Mouse (Mus musculus) embryo, embryonic 10 days (tissue): ENCODE measurements around the gene Hcfc1r1.

Experiments
- DNase-seq: peaks from one replicate; pipeline ENCODE4 v3.0.0-alpha.2; 2015; ENCODE audit warnings: low spot score

The Hcfc1r1 gene

DNA sequence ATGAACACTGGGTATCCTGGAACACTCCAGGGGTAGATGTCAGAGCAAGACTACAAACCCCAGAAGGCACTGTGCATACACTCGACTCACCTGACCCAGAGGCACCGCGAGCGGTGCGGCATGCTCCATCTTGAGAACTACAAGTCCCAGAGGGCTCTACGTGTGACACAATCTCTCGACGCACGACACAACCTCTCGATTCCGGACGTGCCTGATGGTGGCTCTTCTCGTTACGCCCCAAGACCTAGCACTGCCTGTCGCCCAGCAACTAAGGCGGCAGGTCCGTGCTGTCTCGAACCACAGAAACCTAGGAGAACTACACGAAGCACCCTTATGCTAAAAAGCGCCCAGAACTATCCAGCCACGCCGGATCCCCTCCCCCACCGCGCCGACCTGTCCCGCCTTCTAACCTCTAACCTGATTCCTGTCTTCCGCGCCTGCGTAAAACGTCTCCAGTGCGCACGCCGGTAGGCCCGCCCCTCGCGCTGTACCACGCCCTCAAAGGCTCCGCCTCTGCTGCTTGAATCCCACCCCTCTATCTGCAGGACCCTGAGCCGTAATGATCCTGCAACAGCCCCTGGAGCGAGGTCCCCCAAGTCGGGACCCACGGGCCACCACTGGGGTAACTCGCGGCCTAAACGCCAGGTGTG, at the start of gene Hcfc1r1, which contains the start of gene Thoc6:
TSS of gene Hcfc1r1 (plus strand) at position 173 of the 650 bp plus-strand sequence.
TSS of gene Thoc6 (minus strand) at position 459 of the 650 bp plus-strand sequence.
- DNase-seq = peak; percentile 96

- no peak for DNase-seq
These were observed 45.6 kb upstream of the Hcfc1r1 start for GRCm38 (mm10) chr17:23627813-23628212.

- peak; percentile 85 for DNase-seq
These were observed 43.0 kb upstream of the Hcfc1r1 start for GRCm38 (mm10) chr17:23630195-23631020.

DNA sequence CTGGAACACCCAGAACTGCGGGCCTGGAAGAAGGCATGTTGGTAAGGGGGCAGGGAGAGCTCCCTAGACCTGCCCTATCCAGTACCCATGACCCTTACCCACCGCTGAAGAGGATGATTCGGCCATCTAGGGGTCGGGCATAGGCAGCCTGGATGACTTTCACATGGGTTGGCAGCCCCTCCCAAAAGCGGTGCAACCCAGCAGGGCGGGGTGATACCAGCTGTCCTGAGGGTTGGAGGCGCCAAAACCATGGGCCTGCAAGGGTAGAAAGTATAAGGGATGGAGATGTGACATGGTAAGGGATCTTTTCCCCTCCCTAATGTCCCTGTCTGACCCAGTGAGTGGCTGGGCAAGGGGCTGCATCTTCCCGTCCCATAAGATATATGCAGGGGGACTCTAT, 42.2 kb upstream of the Hcfc1r1 start:
- no peak for DNase-seq

DNA sequence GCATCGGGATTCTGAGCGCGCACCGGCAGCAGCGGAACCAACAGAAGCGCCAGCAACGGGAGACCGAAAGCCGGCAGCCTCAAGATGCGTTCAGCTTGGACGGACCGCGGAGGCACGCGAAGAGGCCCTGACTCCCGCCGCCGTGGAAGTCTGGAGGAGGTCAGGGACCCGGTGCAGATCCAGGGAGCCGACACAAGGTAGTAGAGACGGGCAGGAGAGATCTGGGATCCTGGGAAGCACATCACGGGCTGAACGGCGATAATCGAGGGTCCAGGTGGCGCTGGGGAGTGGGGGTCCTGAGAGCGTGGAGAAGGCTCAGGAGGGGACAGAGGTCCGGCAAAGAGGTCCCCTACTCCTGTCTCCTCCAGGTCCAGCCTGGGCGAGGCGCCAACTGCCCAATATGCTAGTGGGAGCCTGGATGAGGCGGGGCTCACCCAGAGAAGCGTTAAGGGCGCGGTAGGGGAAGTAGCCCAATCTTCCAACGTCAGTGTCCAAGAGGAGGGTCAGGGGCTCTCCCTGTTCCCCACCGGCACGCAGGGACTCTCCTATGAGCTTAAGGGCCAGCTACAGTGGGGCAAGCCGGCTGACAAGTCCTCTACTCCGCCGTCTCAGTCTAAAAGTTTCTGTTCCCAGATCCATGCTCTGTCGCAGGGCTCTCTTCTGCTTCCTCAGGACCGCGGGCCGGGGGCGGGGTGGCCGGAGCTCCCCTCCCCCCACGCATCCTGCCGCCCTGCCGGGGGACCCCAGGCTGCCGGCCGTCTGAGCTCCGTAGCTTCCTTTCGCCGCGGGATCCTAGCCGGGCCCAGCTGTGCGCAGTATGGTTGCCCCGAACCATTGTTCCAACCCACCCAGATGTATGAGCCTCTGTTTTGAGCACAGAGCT, 28.5 kb upstream of the Hcfc1r1 start, which contains the start of gene Mmp25:
TSS of gene Mmp25 (minus strand) at position 665 of the 883 bp plus-strand sequence.
- peak; percentile 38 for DNase-seq

DNA sequence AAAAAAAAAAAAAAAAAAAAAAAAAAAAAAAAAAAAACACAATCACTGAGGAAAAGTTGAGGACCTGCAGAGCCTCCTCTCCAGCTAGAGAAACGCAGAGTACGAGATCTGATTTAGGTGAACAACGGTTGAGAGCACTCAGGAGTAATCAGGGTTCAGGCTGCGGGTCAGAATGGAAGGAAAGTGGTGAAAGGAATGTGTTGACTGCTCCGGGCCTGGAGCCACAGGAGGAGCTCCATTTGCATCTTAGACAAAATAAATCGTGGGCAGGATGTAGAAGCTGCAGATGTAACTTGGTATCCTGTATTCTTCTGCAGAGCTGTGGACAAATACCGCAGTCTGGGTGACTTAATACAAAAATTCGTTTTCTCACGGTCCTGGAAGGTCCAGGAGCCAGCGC, 27.5 kb upstream of the Hcfc1r1 start:
- DNase-seq = no peak

- DNase-seq = no peak
These were observed 22.0 kb upstream of the Hcfc1r1 start for GRCm38 (mm10) chr17:23651363-23651762.

DNA sequence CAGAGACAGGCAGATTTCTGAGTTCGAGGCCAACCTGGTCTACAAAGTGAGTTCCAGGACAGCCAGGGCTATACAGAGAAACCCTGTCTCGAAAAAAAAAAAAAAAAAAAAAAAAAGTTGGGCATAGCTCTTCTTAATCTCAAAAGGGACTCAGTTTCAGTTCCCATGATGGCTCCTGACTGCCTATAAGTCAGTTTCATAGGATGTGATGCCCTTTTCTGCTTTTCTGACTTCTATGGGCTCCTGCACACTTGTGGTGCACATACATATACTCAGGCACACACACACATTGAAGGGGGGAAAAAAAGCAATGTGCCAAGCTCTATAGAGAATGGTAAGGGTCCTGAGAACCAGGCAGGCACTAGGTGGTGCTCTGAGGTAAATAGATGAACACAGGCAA, 20.1 kb upstream of the Hcfc1r1 start:
- no peak for DNase-seq

DNA sequence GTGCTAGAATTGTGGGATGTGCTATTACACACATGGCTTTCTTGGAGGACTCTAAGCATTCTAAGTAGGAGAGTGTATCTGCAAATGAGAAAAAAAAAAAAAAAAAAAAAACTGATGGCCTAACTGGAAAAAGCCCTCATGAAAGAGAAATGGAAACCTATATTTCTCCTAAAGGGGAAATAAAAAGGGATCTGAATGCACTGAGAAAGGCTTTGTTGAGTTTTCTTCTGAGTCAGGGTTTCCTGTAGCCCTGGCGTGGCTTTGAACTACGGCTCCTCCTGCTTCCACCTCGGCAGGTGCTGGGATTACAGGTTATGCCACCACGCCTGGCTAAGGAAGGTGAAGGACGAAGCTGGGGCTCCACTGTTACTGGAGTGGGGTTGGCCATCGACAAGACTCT, 19.4 kb upstream of the Hcfc1r1 start:
- DNase-seq = no peak

DNA sequence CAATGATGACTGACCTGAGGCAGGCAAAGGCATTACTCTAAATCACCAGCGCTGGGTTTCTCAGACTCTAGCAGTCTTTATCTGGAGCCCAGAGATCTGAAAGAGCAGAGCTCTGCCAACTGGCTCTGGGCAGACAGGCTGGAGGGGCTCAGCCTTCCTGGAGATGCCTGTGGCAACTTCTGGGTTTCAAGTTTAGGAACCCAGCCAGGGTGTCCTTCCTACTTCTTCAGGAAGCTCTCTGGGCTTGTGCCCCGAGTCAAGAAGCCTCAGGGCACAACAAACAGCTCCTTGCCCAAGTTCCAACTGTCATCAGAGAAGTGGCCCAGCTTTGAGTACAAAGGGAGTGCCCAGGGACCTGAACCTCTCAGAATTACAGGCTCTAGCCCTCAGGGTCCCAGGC, 19.0 kb upstream of the Hcfc1r1 start:
- DNase-seq = no peak

- no peak for DNase-seq
These were observed 14.9 kb upstream of the Hcfc1r1 start for GRCm38 (mm10) chr17:23658450-23658849.

- DNase-seq = no peak
These were observed 13.1 kb upstream of the Hcfc1r1 start, which contains the start of gene Bicdl2 for GRCm38 (mm10) chr17:23660117-23660875. Gene Bicdl2, plus strand, starts transcription at chr17:23660506.

- no peak for DNase-seq
These were observed 12.6 kb upstream of the Hcfc1r1 start for GRCm38 (mm10) chr17:23660876-23661200.

DNA sequence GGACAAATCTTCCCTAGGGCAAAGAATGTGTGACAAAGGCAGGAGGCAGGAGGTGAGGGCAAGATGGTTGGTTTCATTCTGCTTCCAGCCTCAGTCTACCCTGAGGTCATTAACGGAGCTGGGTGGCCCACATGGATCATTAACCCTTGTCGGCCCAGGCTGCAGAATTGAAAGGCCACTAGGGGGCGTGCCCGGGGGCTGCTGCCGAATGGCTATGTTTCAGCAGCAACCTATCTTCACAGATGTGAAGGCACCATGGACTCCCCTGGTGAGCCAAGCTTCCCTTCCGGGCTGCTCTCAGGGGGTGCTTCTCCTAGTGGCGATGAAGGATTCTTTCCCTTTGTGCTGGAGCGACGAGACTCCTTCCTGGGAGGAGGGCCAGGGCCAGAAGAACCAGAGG, 11.9 kb upstream of the Hcfc1r1 start:
- no peak for DNase-seq

DNA sequence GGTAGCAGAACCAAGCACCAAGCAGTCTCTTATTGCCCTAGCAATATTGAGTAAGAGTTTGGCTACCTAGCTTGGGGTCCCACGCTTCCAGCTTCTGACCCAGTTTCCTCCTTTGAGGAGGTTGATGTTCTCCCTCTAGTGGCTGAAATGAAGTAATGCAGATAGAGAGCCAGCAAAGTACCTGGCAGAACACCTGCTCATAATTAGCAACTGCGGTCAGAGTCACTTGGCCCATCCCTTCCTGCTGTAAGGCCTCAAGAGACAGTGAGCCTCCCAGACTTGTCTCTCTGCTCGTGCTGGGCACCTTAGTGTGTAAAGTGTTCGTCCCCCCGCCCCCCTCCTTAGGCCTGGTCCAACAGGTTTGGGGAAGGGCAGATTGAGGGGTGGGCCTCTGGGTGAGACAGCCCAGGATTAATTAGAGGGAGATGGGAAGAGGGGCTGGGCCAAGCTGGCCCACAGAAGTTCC, 8.8 kb upstream of the Hcfc1r1 start:
- peak; percentile 73 for DNase-seq

GRCm38 (mm10) chr17:23665511-23665910, 7.9 kb upstream of the Hcfc1r1 start:
- no peak for DNase-seq

GRCm38 (mm10) chr17:23670516-23671074, 2.8 kb upstream of the Hcfc1r1 start:
- no peak for DNase-seq

DNA sequence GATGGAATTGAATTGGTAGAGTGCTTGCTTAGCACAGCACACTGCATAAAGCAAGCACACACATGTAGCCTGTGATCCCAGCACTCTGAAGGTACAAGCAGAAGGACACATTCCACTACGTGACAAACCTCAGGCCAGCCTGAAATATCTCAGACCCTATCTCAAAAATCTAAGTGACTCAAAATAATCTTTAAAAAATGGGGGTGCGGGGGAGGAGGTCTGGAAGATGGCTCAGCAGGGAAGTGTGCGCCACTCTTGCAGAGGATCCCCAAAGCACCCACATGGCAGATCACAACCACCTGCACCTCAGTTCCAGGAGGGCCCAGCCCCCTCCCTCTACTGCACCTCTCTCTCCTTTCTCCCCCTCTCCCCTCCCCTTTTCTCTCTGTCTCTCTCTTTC, 1.9 kb upstream of the Hcfc1r1 start:
- DNase-seq = no peak

DNA sequence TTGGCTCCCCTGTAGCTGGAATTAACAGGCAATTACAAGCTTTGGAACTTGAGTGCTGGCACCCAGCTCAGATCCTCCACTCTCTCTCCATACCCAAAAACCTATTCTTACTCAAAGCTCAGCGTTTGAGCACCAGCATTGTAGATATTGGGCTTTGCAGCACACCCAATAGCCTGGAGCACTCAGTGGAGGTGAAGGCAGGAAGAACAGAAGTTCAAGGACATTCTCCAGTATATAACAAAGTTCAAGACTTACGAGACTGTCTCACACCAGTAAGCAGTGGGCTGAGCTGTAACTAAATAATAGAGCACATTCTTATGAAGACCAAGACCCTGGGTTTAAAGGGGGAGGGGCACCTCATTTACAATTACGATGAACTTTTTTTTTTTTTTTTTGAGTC, 635 bp upstream of the Hcfc1r1 start:
- DNase-seq = no peak

- no peak for DNase-seq
These were observed 1.0 kb downstream of the Hcfc1r1 start for GRCm38 (mm10) chr17:23674271-23674952.

- no peak for DNase-seq
These were observed 1.7 kb downstream of the Hcfc1r1 start for GRCm38 (mm10) chr17:23675127-23675526.
